Mouse (Mus musculus): Measurements from ENCODE around the gene Spon1.

Gene Spon1

DNA sequence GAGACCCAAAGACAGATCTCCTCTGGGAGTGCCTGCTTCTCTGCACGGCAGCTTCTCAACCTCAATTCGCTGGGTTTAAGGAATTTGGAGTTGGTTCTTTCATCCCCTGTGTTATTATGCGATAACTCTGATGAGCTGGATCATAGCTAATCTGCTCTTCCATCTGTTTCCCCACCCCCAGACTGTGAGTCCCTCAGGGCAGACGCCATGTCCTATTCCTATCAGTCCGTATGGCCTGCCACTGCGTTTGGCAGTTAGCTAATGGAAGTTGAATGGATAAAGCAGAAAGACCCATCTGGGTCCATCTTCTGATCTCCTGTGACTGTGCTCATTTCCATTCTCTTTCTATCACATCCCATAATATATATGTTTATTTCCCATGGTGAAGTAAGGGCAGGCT lies 158.8 kb downstream of the Spon1 start:
- H3K27me3 ChIP-seq (ENCODE audit: insufficient read depth, low read length) = no peaks in the 10 kb centered on the region
- H3K4me3 ChIP-seq (replicated peaks; ENCODE audit: low read length) = no peak overlapping the region
- TF ChIP-seq POU5F1 (IDR thresholded peaks at IDR 0.05; ENCODE audit: borderline replicate concordance, low read length) (no peak), NANOG (IDR thresholded peaks at IDR 0.05; ENCODE audit: borderline replicate concordance, low read length) (no peak), CTCF (conservative IDR thresholded peaks at IDR 0.05; ENCODE audit: low read length) (no peak)
- no peaks in the 10 kb centered on the region for H3K4me1 ChIP-seq (replicated peaks; ENCODE audit: low read depth, low read length)
- H3K9me3 ChIP-seq (ENCODE audit: low read length) = peaks cover 6% of the 10 kb centered on the region; the same call in 1 of the 2 replicates
- H3K36me3 ChIP-seq (ENCODE audit: insufficient read depth, low read length) = no peaks in the 10 kb centered on the region

- Histone ChIP-seq H3K9me3 (ENCODE audit: low read length) (peaks cover 29% of the 10 kb centered on the region), H3K4me1 (replicated peaks; ENCODE audit: low read depth, low read length) (no peaks in the 10 kb centered on the region), H3K4me3 (replicated peaks; ENCODE audit: low read length) (no peak overlapping the region), H3K27me3 (ENCODE audit: insufficient read depth, low read length) (no peaks in the 10 kb centered on the region), H3K36me3 (ENCODE audit: insufficient read depth, low read length) (no peaks in the 10 kb centered on the region)
- no peak for TF ChIP-seq CTCF (conservative IDR thresholded peaks at IDR 0.05; ENCODE audit: low read length)
- TF ChIP-seq POU5F1 (IDR thresholded peaks at IDR 0.05; ENCODE audit: borderline replicate concordance, low read length) = no peak
Measured at GRCm38 (mm10) chr7:113950888-113951287, 185.1 kb downstream of the Spon1 start.

- TF ChIP-seq CTCF (conservative IDR thresholded peaks at IDR 0.05; ENCODE audit: low read length) = no peak
- no peak for TF ChIP-seq POU5F1 (IDR thresholded peaks at IDR 0.05; ENCODE audit: borderline replicate concordance, low read length)
- TF ChIP-seq NANOG (IDR thresholded peaks at IDR 0.05; ENCODE audit: borderline replicate concordance, low read length) = no peak
- no peaks in the 10 kb centered on the region for H3K36me3 ChIP-seq (ENCODE audit: insufficient read depth, low read length)
- H3K4me3 ChIP-seq (replicated peaks; ENCODE audit: low read length) = no peak overlapping the region
- no peaks in the 10 kb centered on the region for H3K4me1 ChIP-seq (replicated peaks; ENCODE audit: low read depth, low read length)
- H3K9me3 ChIP-seq (ENCODE audit: low read length) = peaks cover 14% of the 10 kb centered on the region
- no peaks in the 10 kb centered on the region for H3K27me3 ChIP-seq (ENCODE audit: insufficient read depth, low read length)
Measured at GRCm38 (mm10) chr7:113955431-113955830, 189.6 kb downstream of the Spon1 start.

- H3K9me3 ChIP-seq (ENCODE audit: low read length) = peaks cover 14% of the 10 kb centered on the region
- H3K4me3 ChIP-seq (replicated peaks; ENCODE audit: low read length) = no peak overlapping the region
- no peak for TF ChIP-seq POU5F1 (IDR thresholded peaks at IDR 0.05; ENCODE audit: borderline replicate concordance, low read length)
- TF ChIP-seq NANOG (IDR thresholded peaks at IDR 0.05; ENCODE audit: borderline replicate concordance, low read length) = no peak
- TF ChIP-seq CTCF (conservative IDR thresholded peaks at IDR 0.05; ENCODE audit: low read length) = no peak
- H3K4me1 ChIP-seq (replicated peaks; ENCODE audit: low read depth, low read length) = no peaks in the 10 kb centered on the region
- H3K27me3 ChIP-seq (ENCODE audit: insufficient read depth, low read length) = no peaks in the 10 kb centered on the region
- H3K36me3 ChIP-seq (ENCODE audit: insufficient read depth, low read length) = no peaks in the 10 kb centered on the region
Measured at GRCm38 (mm10) chr7:113960841-113961499, 195.2 kb downstream of the Spon1 start.

- TF ChIP-seq CTCF (conservative IDR thresholded peaks at IDR 0.05; ENCODE audit: low read length) (no peak), NANOG (IDR thresholded peaks at IDR 0.05; ENCODE audit: borderline replicate concordance, low read length) (no peak), POU5F1 (IDR thresholded peaks at IDR 0.05; ENCODE audit: borderline replicate concordance, low read length) (no peak)
- H3K4me1 ChIP-seq (replicated peaks; ENCODE audit: low read depth, low read length) = no peaks in the 10 kb centered on the region
- no peaks in the 10 kb centered on the region for H3K36me3 ChIP-seq (ENCODE audit: insufficient read depth, low read length)
- no peak overlapping the region for H3K4me3 ChIP-seq (replicated peaks; ENCODE audit: low read length)
- no peaks in the 10 kb centered on the region for H3K27me3 ChIP-seq (ENCODE audit: insufficient read depth, low read length)
- peaks cover 14% of the 10 kb centered on the region for H3K9me3 ChIP-seq (ENCODE audit: low read length)
Measured at GRCm38 (mm10) chr7:113961500-113961895, 195.7 kb downstream of the Spon1 start.

- H3K27me3 ChIP-seq (ENCODE audit: insufficient read depth, low read length) = no peaks in the 10 kb centered on the region
- H3K9me3 ChIP-seq (ENCODE audit: low read length) = peaks cover 14% of the 10 kb centered on the region
- H3K36me3 ChIP-seq (ENCODE audit: insufficient read depth, low read length) = no peaks in the 10 kb centered on the region
- no peak overlapping the region for H3K4me3 ChIP-seq (replicated peaks; ENCODE audit: low read length)
- TF ChIP-seq NANOG (IDR thresholded peaks at IDR 0.05; ENCODE audit: borderline replicate concordance, low read length) = no peak
- no peak for TF ChIP-seq POU5F1 (IDR thresholded peaks at IDR 0.05; ENCODE audit: borderline replicate concordance, low read length)
- no peak for TF ChIP-seq CTCF (conservative IDR thresholded peaks at IDR 0.05; ENCODE audit: low read length)
- no peaks in the 10 kb centered on the region for H3K4me1 ChIP-seq (replicated peaks; ENCODE audit: low read depth, low read length)
Measured at GRCm38 (mm10) chr7:113962078-113962477, 196.3 kb downstream of the Spon1 start.

DNA sequence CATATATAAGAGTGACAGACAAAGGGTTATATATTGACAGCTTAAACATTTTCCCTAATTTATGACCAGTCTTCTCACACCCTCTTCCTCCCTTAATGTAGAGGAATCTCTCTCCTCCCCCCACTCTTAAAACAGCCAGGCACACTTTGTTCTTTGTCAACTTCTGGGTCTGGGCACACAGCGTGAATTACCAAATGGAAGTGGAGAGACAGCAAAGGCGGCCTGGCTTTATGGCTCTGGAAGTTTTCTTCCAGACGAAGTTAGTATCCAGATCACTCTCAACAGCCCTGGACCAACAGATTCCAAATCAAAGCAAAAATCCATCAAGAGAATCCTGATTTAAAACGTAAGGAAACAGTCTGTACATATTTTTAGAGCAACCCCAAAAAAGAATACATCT lies 198.0 kb downstream of the Spon1 start:
- TF ChIP-seq CTCF (conservative IDR thresholded peaks at IDR 0.05; ENCODE audit: low read length) = no peak
- TF ChIP-seq NANOG (IDR thresholded peaks at IDR 0.05; ENCODE audit: borderline replicate concordance, low read length) = no peak
- TF ChIP-seq POU5F1 (IDR thresholded peaks at IDR 0.05; ENCODE audit: borderline replicate concordance, low read length) = no peak
- H3K4me1 ChIP-seq (replicated peaks; ENCODE audit: low read depth, low read length) = no peaks in the 10 kb centered on the region
- H3K27me3 ChIP-seq (ENCODE audit: insufficient read depth, low read length) = no peaks in the 10 kb centered on the region
- H3K4me3 ChIP-seq (replicated peaks; ENCODE audit: low read length) = no peak overlapping the region
- H3K36me3 ChIP-seq (ENCODE audit: insufficient read depth, low read length) = no peaks in the 10 kb centered on the region
- no peaks in the 10 kb centered on the region for H3K9me3 ChIP-seq (ENCODE audit: low read length)

GRCm38 (mm10) chr7:113965625-113966024 lies 199.8 kb downstream of the Spon1 start:
- H3K4me1 ChIP-seq (replicated peaks; ENCODE audit: low read depth, low read length) = no peaks in the 10 kb centered on the region
- H3K9me3 ChIP-seq (ENCODE audit: low read length) = peaks cover 8% of the 10 kb centered on the region
- no peaks in the 10 kb centered on the region for H3K27me3 ChIP-seq (ENCODE audit: insufficient read depth, low read length)
- H3K4me3 ChIP-seq (replicated peaks; ENCODE audit: low read length) = no peak overlapping the region
- TF ChIP-seq CTCF (conservative IDR thresholded peaks at IDR 0.05; ENCODE audit: low read length) (no peak), NANOG (IDR thresholded peaks at IDR 0.05; ENCODE audit: borderline replicate concordance, low read length) (no peak), POU5F1 (IDR thresholded peaks at IDR 0.05; ENCODE audit: borderline replicate concordance, low read length) (no peak)
- no peaks in the 10 kb centered on the region for H3K36me3 ChIP-seq (ENCODE audit: insufficient read depth, low read length)

GRCm38 (mm10) chr7:113969182-113969581 lies 203.4 kb downstream of the Spon1 start:
- no peaks in the 10 kb centered on the region for H3K27me3 ChIP-seq (ENCODE audit: insufficient read depth, low read length)
- no peak for TF ChIP-seq POU5F1 (IDR thresholded peaks at IDR 0.05; ENCODE audit: borderline replicate concordance, low read length)

More at GRCm38 (mm10) chr7:113969182-113969581, 203.4 kb downstream of the Spon1 start:
- Histone ChIP-seq H3K36me3 (ENCODE audit: insufficient read depth, low read length) (no peaks in the 10 kb centered on the region), H3K4me1 (replicated peaks; ENCODE audit: low read depth, low read length) (no peaks in the 10 kb centered on the region), H3K4me3 (replicated peaks; ENCODE audit: low read length) (no peak overlapping the region), H3K9me3 (ENCODE audit: low read length) (peaks cover 33% of the 10 kb centered on the region)

All from E14TG2a.4 (cell line).